Mouse (Mus musculus): ENCODE measurements at regions not wholly inside any gene's neighbourhood (a gene's known extent, or its start where the extent isn't known, plus 50 kb on each side); places are given as distances from the start of the nearest gene placed in this dataset.
"Not testable (repeated sequence)": the region's sequence is repeated elsewhere in the genome, so short reads cannot be mapped to it uniquely, and the experiment has no call there.

DNA sequence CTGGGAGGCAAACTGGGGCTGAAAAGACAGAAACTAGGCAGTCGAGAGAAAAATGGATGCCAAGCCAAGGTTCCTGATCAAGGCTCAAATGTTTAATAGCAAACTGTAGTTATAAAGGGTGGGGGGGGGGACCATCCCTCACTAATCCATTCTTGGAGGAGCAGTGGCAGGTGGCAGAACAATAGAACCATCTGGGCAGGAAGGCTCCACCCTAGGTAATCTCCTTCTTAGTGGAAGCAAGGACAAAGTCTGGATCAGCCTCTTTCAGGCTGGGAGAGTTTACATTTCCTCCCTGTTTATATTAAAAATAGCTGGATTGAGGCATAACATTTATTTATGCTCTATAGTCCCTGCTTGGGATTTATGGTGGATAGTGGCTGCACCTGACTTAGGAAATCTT is 180.8 kb downstream of the Cdh9 start:
- no peak for DNase-seq

DNA sequence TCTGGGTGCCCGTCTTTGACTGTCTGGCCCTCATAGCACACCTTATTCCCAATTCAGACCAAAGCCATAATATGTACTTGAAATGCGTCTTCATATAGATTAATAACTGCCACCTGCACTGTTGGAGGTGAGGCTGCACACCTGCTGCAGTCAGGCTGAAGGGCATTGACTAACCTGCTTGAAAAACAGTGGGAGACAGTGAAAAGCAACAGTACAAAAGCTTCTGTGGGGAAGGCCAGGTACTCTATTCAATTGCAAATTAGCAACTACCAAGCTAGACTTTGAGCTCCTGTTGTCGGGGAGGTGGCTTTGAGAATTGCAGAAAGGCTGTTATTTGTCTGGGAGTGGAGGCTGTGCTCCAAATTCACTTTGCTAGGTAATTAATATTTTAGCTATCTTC is 181.4 kb downstream of the Cdh9 start:
- not testable (repeated sequence) for DNase-seq

DNA sequence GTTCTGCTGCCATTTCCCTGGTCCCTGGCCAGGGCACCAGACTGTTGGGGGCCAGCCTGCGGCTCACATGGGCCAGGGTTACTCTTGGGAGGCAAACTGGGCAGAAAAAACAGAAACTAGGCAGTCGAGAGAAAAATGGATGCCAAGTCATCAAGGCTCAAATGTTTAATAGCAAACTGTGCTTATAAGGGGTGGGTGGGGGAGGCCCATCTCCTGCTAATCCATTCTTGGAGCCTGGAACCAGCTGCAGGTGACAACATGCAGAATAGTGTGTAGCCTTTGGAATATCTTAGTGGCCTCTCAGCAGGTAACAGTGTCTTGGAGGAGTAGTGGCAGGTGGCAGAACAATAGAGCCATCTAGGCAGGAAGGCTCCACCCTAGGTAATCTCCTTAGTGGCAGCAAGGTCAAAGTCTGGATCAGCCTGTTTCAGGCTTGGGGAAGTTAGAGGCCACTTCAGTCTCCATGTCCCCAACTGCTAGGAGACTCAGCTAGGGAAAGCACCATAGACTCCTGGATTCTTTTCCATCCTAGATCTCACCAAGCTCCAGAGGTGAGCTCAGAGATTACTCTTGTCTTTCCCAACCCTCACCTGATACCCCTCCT is 186.5 kb downstream of the Cdh9 start:
- DNase-seq = no peak

DNA sequence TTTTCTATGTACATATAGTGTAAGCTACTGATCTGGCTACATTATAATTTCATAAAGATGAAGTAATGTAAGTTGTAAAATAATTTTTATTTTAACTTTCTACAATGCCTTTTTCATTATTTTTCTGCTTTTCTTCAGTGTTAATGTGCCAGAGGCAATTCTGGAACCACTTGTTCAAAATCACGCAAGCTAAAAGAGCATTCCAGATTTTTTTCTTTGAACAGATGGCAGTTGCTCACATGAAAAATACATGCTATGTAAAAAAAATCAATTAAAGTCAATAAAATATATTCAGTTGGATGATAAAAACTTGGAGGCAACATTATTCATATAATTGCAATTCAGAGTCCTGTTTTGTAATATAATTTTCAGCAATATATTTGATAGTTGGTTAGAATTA is 194.7 kb downstream of the Cdh9 start:
- no peak for DNase-seq

DNA sequence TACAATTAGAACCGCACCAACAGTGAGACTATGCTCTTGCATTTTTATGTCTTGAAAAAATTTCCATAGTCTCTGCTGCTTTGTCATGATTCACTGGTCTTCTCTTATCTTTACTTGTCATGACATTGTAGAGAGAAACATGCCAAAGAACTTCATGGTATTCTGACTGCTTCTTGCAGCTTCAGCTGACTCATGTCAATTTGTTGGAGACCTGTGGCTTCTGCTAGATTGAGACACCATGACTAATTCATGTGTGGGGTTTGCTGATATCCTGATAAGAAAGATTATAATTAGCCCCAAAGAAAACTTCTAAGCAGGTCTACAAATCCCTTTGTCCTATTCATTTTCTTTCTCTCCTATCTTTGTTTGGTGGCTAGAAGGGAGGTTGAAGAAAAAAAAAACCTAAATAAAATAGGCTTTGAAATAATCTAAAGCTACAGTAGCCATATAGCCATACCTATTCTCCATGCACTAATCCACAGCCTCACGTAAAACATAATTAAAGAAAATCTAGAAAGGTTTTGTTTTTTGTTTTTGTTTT is 204.7 kb downstream of the Cdh9 start:
- no peak for DNase-seq

DNA sequence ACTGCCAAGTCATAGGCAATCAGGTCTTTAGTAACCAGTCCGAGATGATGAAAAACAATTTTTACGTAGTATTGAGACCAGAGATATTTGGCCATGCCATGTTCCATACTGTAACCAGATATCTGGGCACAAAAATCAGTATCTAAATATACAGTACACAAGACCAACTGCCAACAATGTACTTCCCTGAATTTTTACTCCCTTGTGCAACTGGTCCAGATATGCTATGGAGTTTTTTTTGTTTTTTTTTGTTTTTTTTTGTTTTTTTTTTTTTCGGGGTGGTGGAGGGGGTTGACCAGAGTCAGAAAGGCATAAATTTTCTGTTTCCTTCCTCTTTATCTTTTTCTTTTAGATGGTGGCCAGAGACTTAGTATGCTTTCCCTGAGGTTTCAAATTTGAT is 205.9 kb downstream of the Cdh9 start:
- DNase-seq = no peak

DNA sequence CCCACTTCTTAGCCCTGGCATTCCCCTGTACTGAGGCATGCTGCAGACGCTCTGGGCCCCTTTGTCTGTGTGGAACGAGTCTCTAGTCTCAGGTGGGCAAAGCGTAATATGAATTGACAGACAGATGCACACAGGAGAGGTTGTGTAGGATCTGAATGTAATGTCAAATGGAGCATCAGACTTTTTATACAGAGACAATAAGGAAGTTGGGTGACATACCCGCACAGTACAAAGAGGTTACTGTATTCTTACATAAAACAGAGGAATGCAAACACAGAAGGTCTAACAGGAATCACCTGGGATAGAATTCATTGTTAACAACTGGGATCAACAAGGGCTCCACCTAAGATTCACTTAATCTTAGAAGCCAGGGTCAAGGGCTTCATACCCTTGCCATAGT is 247.3 kb downstream of the Cdh9 start:
- DNase-seq = not testable (repeated sequence)

DNA sequence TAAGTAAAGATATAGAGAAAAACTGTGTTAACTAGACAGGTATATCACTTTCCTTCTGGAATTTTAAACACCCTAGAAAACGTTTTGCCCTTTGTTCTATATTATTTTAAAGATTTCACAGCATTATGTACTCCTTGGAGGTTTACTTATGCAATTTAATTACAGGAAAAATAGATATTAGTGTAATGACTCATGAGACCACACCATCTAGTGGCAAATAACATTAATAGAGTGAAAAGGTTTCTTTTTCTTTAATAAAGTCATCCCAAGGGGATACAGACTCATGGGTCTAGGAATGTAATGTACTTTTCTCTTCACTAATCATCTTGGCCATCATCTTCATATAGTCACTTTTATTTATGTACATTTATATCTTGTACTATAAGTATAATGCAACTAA is 262.3 kb downstream of the Cdh9 start:
- no peak for DNase-seq

DNA sequence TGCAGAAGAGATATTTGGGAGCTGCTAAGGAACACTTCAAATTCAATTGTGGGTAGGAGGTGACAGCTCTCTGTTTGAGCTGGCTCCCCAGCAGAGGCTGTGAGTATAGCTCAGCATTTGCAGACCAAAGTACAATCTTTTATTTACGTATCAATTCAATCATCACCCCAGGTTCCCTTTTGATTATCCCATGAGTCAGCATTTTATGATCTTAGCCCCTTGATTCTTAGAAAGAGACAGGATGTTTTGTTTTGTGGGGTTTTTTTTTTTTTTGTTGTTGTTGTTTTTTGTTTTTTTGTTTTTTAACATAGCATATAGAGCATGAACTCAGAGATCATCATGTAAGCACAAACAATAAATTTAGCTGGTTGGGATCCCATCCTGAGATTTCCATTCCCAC is 267.1 kb downstream of the Cdh9 start:
- DNase-seq = no peak

DNA sequence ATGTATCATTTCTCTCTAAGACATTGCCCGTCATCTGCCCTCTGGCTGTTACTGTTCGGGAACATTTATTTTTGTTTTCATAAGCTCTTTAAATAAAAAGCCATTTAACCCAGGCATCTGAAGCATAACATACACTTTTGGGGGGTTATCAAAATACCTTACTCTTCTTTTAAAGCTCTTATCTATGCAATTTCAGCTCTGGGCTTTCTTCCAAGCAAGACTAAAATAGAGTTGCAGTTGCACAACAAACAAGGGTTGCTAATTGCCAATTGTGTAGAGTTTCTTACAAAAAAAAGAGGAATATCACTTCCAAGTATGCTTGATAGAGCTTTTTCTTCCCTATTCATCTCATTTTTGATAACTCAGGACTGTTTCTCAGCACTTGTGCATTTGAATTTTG is 277.6 kb downstream of the Cdh9 start:
- no peak for DNase-seq

DNA sequence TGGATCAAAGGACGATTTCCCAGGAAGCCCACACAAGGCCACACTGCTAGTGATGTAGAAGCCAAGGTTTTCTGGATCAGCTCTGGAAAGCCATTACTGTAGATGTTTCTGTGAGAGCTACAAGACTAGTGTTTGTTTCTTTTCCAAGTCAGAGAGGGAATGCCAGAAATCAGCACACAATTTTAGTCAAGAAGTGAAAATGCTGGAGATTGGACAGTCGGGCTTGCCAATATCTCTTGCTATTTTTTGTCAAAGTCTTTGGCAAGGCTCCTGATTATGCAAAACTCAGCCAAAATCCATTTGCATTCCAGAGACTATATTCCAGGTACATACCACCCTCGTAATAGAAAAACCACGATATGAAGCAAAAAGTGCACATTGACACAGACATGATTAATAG is 279.3 kb downstream of the Cdh9 start:
- DNase-seq = no peak

DNA sequence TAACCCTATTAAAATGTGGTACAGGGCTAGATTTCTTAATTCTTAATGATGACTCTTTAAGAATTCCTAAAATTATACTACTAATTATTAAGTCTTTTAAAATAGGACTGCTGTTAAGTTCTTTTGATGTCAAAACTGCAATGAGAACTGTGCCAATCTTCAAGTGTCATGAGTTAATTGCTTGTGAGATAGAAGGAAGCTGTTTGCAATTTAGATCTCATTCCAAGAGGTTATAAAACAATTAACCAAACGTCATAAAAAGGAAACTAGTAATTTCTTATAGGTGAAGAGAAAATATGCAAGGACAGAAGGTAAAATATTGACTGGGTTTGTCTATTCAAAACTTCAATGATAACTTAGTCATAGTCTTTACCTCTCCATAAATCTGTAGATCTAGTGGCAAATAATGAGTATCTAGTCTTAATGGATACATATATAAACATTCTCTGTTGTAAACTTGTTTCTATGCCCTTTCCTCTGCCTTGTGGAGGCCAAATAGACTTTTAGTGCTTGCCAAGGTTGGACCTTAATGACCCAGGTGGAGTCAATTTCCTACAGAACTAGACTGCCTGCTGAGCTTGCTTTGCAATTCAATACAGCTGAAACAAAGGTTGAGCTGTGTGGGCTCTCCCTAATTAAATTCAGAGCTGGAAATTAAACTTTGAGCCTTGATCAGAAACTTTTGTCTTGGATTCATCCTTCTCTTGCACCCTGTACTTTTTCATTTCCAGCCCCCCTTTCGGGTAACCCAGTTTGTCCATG is 320.5 kb downstream of the Cdh9 start:
- DNase-seq = no peak

DNA sequence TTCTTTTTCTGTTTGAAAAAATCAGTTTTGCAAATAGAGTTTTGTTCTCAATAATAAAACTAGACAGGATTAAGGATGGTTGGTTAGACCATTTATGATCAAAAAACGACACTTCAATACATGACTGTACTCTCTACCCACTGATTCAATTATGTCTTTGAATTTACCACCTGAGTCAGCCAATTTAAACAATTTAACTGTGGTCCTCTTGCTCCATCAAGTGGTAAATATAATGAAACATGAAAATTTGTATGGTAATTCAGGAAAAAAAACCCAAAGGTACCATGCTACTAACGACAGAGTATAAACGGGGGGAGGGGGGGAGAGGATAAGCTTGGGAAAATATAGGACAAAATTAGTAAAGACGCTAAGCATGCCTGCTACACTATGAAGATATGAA is 341.2 kb downstream of the Cdh9 start:
- DNase-seq = no peak

DNA sequence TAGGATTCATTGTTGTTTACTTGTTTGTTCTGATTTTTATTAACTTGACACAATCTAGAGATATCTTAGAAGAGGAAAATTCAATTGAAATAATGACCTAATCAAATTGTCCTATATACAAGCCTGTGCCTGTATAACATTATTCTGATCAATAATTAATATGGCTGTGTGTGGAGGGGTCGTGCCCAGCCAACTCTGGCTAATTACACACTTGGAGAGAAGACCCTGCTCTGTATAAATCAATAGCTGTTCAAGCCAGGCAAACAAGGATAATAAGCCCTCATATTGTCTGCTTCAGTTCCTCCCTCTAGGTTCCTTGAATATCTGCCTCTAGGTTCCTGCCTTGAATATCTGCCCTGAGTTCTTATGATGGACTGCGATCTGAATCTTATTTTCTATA is 355.5 kb downstream of the Cdh9 start:
- DNase-seq = no peak

DNA sequence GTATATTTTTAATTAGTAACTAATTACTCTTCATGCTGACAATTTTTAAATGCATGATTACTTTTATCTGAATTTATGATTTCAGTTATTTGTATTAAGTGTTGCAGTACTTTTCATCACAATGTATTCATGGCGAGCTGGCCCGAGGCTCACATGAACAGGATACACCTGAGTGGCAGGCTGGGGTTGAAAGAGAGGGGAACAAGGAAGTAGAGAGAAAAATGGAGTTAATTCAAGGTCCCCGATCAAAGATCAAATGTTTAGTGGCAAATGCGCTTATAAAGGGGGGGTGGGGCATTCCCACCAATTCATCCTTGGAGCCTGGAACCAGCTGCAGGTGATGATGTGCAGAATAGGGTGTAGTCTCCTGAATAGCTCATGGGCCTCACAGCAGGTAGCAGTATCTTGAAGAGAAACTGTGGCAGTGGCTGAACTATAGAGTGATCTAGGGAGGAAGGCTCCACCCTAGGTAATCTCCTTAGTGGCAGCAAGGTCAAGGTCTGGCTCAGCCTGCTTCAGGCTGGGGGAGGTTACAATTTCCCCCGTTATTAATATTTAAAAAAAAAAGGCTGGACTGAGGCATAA is 360.2 kb downstream of the Cdh9 start:
- no peak for DNase-seq

DNA sequence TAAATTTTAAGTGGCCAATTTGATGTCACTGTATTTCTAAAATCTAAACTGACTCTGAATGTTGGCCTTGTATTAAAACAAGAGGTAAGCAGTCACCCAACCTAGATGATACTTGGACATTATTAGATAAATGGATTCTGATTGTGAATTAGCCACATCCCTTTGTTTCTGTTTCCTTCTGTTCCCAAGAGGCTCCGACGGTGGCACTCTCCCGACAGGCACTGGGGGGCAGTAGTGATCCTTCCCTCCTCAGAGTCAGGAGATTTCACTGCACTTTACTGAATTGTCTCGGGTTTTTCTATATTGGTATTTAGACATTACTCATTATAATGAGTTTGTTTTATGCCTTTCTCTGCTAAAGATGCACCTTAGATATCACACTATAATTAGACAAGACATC is 370.4 kb downstream of the Cdh9 start:
- no peak for DNase-seq

DNA sequence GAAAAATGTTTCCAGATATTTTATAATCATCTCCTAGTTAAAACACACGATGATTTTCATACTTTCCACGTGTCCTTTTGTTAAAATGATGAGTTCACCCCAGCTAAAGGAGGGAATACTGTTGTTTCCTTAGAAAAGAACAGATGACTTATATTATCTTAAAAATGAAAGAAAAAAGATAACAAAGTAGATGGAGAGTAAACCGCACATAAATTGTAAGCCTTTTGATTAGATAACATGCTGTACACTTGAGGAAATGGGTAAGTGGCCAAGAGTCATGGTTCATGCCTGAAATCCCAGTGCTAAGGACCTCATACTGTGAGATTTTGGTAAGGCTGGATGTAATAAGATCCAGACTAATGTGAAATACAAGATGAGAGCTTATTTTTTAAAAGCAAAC is 372.6 kb downstream of the Cdh9 start:
- no peak for DNase-seq

DNA sequence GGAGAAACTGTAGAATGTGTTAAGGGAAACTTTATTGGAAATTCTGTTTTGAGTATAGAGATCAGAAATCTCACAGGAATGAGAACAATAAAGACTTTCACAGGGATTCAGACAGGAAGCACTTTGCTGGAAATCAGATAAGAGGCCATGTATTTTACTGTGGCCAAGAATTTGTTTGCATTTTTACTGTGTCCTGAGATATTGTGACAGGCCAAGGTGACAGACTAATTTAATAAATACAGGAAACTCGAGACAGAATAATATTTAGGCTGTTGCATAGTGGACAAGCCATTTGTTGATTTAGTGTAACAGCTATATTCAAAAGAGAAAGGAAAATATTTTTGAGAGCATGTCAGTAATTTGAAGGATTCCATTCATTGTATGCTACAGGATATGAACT is 407.2 kb downstream of the Cdh9 start:
- DNase-seq = no peak

DNA sequence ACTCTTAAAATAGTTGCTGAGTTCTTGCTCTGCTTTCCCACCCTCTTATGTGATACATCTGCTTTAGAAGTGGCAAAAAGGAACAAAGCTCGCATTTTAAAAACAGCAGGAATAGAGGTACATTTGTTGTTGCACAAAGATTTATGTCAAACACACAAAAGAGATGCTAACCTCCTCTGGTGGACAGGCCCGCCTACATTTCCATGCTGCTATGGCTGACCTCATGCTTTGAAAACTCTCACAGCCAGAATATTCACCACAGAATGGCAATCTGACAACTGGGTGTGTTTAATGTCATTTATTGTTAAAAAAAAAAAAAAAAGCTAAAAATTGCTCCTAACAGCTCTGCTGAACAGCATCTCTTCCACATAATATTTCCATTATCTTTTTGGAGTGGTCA is 451.6 kb downstream of the Cdh9 start:
- DNase-seq = no peak

DNA sequence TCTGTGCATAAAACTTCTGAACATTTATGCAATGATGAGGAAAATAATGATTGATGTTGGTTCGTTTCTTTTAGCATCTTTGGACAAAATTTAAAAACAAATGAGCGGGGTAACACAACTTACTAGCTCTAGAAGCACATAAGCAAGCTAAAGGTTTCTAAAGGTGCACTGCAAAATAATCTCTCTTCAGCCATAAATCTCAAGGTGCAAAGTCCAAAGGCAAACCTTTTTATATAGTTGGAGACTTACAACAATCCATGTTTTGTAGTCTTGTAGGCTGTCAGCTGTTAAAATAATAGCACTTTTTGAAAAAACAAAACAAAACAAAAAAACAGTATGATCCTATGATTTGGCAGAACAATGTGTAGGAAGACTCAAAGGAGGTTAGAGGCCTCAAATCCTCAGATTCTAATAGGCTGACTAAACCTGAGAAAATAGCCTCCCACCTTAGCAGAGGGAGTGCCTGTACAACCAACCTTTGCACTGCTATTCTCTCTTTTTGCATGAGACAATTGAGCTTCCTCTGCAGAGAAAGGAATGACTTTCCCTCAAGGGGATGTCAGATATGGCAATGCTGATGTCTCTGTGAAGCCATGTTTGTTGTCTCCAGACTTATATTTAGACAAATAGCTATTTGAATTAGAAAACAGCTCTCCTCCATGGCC is 452.9 kb downstream of the Cdh9 start:
- no peak for DNase-seq

DNA sequence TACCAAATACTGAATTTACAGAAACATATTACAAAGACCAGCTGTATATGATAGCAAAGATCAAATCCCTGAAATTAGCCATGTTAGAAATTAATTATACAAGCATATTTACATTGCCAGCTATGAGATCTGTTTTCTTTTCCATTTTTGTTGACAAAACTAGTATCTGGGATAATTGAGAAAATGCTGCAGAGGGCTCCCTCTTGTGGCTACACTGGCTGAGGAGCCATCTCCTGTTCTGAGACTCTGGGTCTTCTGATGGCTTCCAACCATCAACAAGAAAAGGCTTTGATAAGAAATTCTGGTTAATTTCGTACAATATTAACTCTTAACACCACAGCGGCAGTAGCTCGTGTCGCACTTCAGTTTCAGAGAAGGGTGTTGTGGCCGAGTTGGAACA is 466.9 kb downstream of the Cdh9 start:
- no peak for DNase-seq

DNA sequence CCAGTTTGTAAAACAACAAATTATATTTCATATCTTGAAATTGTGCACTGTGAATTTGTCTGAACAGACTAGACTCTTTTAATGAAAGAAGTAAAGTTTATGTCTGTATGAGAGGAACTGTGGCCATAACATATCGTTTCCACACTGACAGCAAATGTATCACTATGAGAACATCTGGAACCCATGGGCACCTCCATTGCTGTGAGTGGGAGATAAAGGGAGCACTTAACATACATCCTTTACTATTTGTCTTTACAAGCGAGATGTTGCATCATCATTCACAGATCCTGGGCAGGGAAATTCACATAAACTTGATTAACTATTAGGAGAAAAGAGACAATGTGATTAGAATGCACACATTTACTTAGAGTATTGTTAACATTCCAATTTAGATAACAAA is 476.2 kb downstream of the Cdh9 start:
- no peak for DNase-seq

DNA sequence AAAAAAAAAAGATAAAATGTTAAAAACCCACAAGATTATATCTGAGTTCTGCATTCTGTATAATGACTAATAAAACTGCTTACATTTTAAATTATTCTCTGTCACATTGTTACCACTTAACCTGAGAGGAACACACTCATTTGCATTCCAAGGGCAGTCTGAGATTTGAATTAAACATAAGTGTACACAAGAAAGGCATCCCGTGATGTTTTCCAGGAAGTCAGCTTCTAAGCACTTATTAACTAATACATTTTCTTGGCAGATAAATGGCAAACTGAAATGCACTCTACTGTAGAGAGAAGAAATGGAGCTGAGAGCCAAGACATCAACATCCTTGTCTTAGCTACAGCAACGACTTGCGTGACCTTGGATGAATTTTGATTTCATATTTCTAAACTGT is 516.5 kb downstream of the Cdh9 start:
- peak; percentile 6 for DNase-seq

DNA sequence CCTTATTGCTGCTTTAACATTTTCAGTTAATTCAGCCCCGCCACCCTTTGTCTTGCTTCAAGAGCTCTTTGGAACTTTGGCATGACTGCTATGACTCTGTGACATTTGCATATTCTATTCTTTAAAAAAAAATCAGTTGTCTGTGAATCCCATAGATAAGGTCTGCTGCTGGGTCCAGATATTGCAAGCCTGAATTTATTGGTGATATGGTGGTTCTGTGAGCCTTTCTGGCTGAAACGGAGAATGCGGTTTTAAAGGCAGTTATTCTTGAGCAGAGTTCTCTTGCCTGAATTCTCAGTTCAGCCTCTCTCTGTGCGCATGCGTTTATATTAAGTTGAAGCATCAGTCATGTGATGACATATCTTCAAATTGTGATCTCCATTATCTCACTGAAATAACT is 560.7 kb downstream of the Cdh9 start:
- no peak for DNase-seq
